Mouse (Mus musculus): ENCODE measurements around the gene Cacna1a. TPM values are rescaled to one million over a fixed set of nuclear protein-coding genes. Genes with fewer than 3 reads are reported as not detected.

The Cacna1a gene
- polyA plus RNA-seq, 1 experiment from 2014 or later, result 0.60 TPM

- no peak overlapping the region for H3K4me3 ChIP-seq
These were observed 131.8 kb downstream of the Cacna1a start for GRCm38 (mm10) chr8:84519767-84520626.

GRCm38 (mm10) chr8:84520999-84521398 is 132.8 kb downstream of the Cacna1a start:
- Histone ChIP-seq H3K4me3 (no peak overlapping the region), H3K9me3 (replicated peaks) (0 out of 2 replicates have a peak, but pooled peaks cover 3% of the 10 kb centered on the region), H3K4me2 (no peak overlapping the region), H3K27ac (no peak overlapping the region), H3K36me3 (no peaks in the 10 kb centered on the region), H3K4me1 (no peaks in the 10 kb centered on the region), H3K27me3 (replicated peaks) (no peaks in the 10 kb centered on the region), H3K9ac (no peak overlapping the region)
- no peak for ATAC-seq
- 57% methylated on average over 2 of the region's 2 CpGs for WGBS (ENCODE audit: insufficient replicate concordance)

More at GRCm38 (mm10) chr8:84519767-84520626, 131.8 kb downstream of the Cacna1a start:
- H3K4me1 ChIP-seq, result no peaks in the 10 kb centered on the region
- no peak overlapping the region for H3K27ac ChIP-seq
- H3K36me3 ChIP-seq, result no peaks in the 10 kb centered on the region
- WGBS (ENCODE audit: insufficient replicate concordance), result 46% methylated on average over 17 of the region's 17 CpGs
- H3K9me3 ChIP-seq (replicated peaks), result no peaks in the 10 kb centered on the region
- no peak overlapping the region for H3K4me2 ChIP-seq
- H3K9ac ChIP-seq, result no peak overlapping the region
- ATAC-seq, result no peak
- no peaks in the 10 kb centered on the region for H3K27me3 ChIP-seq (replicated peaks)

GRCm38 (mm10) chr8:84528036-84528435 is 139.8 kb downstream of the Cacna1a start:
- Histone ChIP-seq H3K36me3 (no peaks in the 10 kb centered on the region), H3K4me2 (no peak overlapping the region), H3K27ac (no peak overlapping the region), H3K4me3 (no peak overlapping the region), H3K9ac (no peak overlapping the region), H3K27me3 (replicated peaks) (no peaks in the 10 kb centered on the region), H3K4me1 (no peaks in the 10 kb centered on the region), H3K9me3 (replicated peaks) (0 out of 2 replicates have a peak, but pooled peaks cover 7% of the 10 kb centered on the region)
- WGBS (ENCODE audit: insufficient replicate concordance), result 65% methylated on average over 7 of the region's 7 CpGs
- no peak for ATAC-seq

- Histone ChIP-seq H3K4me3 (no peak overlapping the region), H3K4me2 (no peak overlapping the region), H3K27me3 (replicated peaks) (no peaks in the 10 kb centered on the region), H3K36me3 (no peaks in the 10 kb centered on the region), H3K27ac (no peak overlapping the region), H3K9ac (no peak overlapping the region), H3K4me1 (no peaks in the 10 kb centered on the region), H3K9me3 (replicated peaks) (0 out of 2 replicates have a peak, but pooled peaks cover 7% of the 10 kb centered on the region)
- no peak for ATAC-seq
- WGBS (ENCODE audit: insufficient replicate concordance), result 44% methylated on average over 4 of the region's 4 CpGs
These were observed 141.3 kb downstream of the Cacna1a start for GRCm38 (mm10) chr8:84529548-84529947.

- H3K9ac ChIP-seq, result no peak overlapping the region
- WGBS (ENCODE audit: insufficient replicate concordance), result 58% methylated on average over 1 of the region's 1 CpGs
- no peaks in the 10 kb centered on the region for H3K36me3 ChIP-seq
- 0 out of 2 replicates have a peak, but pooled peaks cover 3% of the 10 kb centered on the region for H3K9me3 ChIP-seq (replicated peaks)
- no peak overlapping the region for H3K4me2 ChIP-seq
- no peaks in the 10 kb centered on the region for H3K4me1 ChIP-seq
- no peak overlapping the region for H3K4me3 ChIP-seq
- no peaks in the 10 kb centered on the region for H3K27me3 ChIP-seq (replicated peaks)
- ATAC-seq, result no peak
- no peak overlapping the region for H3K27ac ChIP-seq
These were observed 144.5 kb downstream of the Cacna1a start for GRCm38 (mm10) chr8:84532725-84533124.

GRCm38 (mm10) chr8:84533341-84533740 is 145.1 kb downstream of the Cacna1a start:
- no peaks in the 10 kb centered on the region for H3K36me3 ChIP-seq
- H3K9ac ChIP-seq, result no peak overlapping the region
- ATAC-seq, result no peak
- no peaks in the 10 kb centered on the region for H3K4me1 ChIP-seq
- no peak overlapping the region for H3K4me3 ChIP-seq
- WGBS (ENCODE audit: insufficient replicate concordance), result 46% methylated on average over 4 of the region's 4 CpGs
- no peak overlapping the region for H3K27ac ChIP-seq
- H3K4me2 ChIP-seq, result no peak overlapping the region
- 0 out of 2 replicates have a peak, but pooled peaks cover 3% of the 10 kb centered on the region for H3K9me3 ChIP-seq (replicated peaks)
- H3K27me3 ChIP-seq (replicated peaks), result no peaks in the 10 kb centered on the region

GRCm38 (mm10) chr8:84536917-84537316 is 148.7 kb downstream of the Cacna1a start:
- ATAC-seq, result no peak
- Histone ChIP-seq H3K9me3 (replicated peaks) (no peaks in the 10 kb centered on the region), H3K4me2 (no peak overlapping the region), H3K9ac (no peak overlapping the region), H3K4me1 (no peaks in the 10 kb centered on the region), H3K4me3 (no peak overlapping the region), H3K27ac (no peak overlapping the region), H3K27me3 (replicated peaks) (no peaks in the 10 kb centered on the region), H3K36me3 (no peaks in the 10 kb centered on the region)
- WGBS (ENCODE audit: insufficient replicate concordance), result 65% methylated on average over 5 of the region's 5 CpGs

GRCm38 (mm10) chr8:84539376-84539775 is 151.1 kb downstream of the Cacna1a start:
- 33% methylated on average over 6 of the region's 6 CpGs for WGBS (ENCODE audit: insufficient replicate concordance)
- H3K4me1 ChIP-seq, result no peaks in the 10 kb centered on the region
- ATAC-seq, result no peak

GRCm38 (mm10) chr8:84542481-84542880 is 154.2 kb downstream of the Cacna1a start:
- Histone ChIP-seq H3K4me2 (no peak overlapping the region), H3K36me3 (no peaks in the 10 kb centered on the region), H3K9ac (no peak overlapping the region), H3K4me1 (peaks cover 6% of the 10 kb centered on the region; the same call in 1 of the 2 replicates), H3K27me3 (replicated peaks) (0 out of 2 replicates have a peak, but pooled peaks cover 3% of the 10 kb centered on the region), H3K9me3 (replicated peaks) (no peaks in the 10 kb centered on the region), H3K4me3 (no peak overlapping the region), H3K27ac (no peak overlapping the region)
- ATAC-seq, result no peak
- 56% methylated on average over 7 of the region's 7 CpGs for WGBS (ENCODE audit: insufficient replicate concordance)

More at GRCm38 (mm10) chr8:84539376-84539775, 151.1 kb downstream of the Cacna1a start:
- H3K36me3 ChIP-seq, result no peaks in the 10 kb centered on the region
- no peak overlapping the region for H3K27ac ChIP-seq
- no peak overlapping the region for H3K4me2 ChIP-seq
- H3K9ac ChIP-seq, result no peak overlapping the region
- H3K4me3 ChIP-seq, result no peak overlapping the region
- H3K27me3 ChIP-seq (replicated peaks), result no peaks in the 10 kb centered on the region
- H3K9me3 ChIP-seq (replicated peaks), result no peaks in the 10 kb centered on the region

- peak; percentile 42; the same call in 1 of the 2 replicates for ATAC-seq
- Histone ChIP-seq H3K36me3 (no peaks in the 10 kb centered on the region), H3K4me1 (peaks cover 6% of the 10 kb centered on the region; the same call in 1 of the 2 replicates), H3K4me2 (no peak overlapping the region), H3K27ac (no peak overlapping the region), H3K9ac (no peak overlapping the region), H3K27me3 (replicated peaks) (peaks cover 3% of the 10 kb centered on the region; the same call in 1 of the 2 replicates), H3K4me3 (no peak overlapping the region), H3K9me3 (replicated peaks) (no peaks in the 10 kb centered on the region)
- 27% methylated on average over 3 of the region's 3 CpGs for WGBS (ENCODE audit: insufficient replicate concordance)
These were observed 157.3 kb downstream of the Cacna1a start for GRCm38 (mm10) chr8:84545522-84545921.

- H3K27me3 ChIP-seq (replicated peaks), result peaks cover 45% of the 10 kb centered on the region
- H3K4me3 ChIP-seq, result no peak overlapping the region
- H3K4me2 ChIP-seq, result no peak overlapping the region
- no peaks in the 10 kb centered on the region for H3K9me3 ChIP-seq (replicated peaks)
- H3K27ac ChIP-seq, result no peak overlapping the region
- H3K9ac ChIP-seq, result no peak overlapping the region
- no peaks in the 10 kb centered on the region for H3K36me3 ChIP-seq
- ATAC-seq, result no peak
- 50% methylated on average over 4 of the region's 4 CpGs for WGBS (ENCODE audit: insufficient replicate concordance)
- H3K4me1 ChIP-seq, result no peaks in the 10 kb centered on the region
These were observed 164.2 kb downstream of the Cacna1a start for GRCm38 (mm10) chr8:84552457-84552856.

GRCm38 (mm10) chr8:84553106-84553505 is 164.9 kb downstream of the Cacna1a start:
- Histone ChIP-seq H3K27ac (no peak overlapping the region), H3K4me2 (no peak overlapping the region), H3K4me1 (no peaks in the 10 kb centered on the region), H3K27me3 (replicated peaks) (peaks cover 52% of the 10 kb centered on the region), H3K9ac (no peak overlapping the region), H3K4me3 (no peak overlapping the region), H3K36me3 (no peaks in the 10 kb centered on the region), H3K9me3 (replicated peaks) (no peaks in the 10 kb centered on the region)
- ATAC-seq, result no peak
- WGBS (ENCODE audit: insufficient replicate concordance), result 71% methylated on average over 8 of the region's 8 CpGs

Measured in liver, embryonic 12.5 days (tissue).